Mouse (Mus musculus) embryo, embryonic 10 days (tissue): Measurements from ENCODE around the gene Lce1b.
"Not testable (repeated sequence)": the region's sequence is repeated elsewhere in the genome, so short reads cannot be mapped to it uniquely, and the experiment has no call there.

ENCODE experiments used
- DNase-seq: peaks from one replicate; pipeline ENCODE4 v3.0.0-alpha.2; 2015; ENCODE audit warnings: low spot score

Gene Lce1b

DNA sequence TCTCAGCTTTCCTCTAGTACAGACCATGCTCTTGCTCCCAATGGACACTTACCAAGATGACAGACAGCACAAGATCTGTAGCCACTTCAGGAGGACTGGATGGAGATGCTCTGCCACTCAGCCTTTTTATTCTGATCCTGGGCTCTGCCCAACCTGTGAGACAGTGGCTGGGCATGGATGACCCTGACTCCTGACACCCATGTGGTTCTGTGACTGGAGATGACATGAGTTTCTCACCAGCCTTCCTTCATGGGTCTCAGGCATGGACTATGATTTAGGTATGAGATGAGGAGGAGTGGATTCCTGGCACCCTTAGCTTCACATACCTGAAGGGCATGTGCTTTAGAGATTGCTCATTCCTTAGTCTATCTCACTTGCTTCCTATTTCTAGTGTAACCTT, at the start of gene Lce1b:
Gene Lce1b (minus strand): TSS at position 101 of the 400 bp plus-strand sequence.
- DNase-seq = no peak

DNA sequence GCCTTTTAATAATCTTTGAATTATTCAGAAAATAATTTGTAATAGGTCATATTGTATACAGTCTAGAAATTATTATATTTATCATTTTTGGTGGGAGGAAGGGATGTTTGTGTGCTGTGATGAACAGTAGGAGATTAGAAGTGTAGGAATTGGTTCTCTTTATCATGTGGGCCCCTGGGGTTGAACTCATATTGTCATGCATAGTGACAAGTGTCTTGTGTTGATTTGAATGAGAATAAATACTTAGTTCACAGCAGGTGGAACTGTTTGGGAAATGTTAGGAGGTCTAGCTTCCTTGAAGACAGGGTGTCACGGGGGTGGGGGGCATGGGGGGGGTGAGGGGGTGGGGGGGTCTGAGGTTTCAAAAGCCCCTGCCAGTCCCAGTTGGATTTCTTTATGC, 37.9 kb upstream of the Lce1b start:
- no peak for DNase-seq

DNA sequence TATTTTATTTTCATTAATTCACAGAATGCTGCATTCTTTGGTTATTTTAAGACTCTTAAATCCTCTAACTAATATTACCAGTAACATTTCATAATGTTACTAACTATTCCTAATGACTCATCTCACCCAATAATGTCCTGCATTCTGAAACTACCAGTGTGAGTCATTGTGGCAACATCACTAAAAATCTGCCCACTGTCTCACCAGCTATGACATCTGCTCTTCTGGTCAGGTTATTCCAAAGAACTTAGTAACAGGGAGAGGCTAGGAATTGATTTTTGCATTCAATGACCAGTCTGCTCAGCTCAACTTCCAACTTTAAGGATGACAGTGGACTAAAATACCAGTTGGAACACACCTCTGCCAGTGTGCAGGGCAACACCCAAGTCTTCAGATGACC, 35.0 kb upstream of the Lce1b start:
- DNase-seq = no peak

DNA sequence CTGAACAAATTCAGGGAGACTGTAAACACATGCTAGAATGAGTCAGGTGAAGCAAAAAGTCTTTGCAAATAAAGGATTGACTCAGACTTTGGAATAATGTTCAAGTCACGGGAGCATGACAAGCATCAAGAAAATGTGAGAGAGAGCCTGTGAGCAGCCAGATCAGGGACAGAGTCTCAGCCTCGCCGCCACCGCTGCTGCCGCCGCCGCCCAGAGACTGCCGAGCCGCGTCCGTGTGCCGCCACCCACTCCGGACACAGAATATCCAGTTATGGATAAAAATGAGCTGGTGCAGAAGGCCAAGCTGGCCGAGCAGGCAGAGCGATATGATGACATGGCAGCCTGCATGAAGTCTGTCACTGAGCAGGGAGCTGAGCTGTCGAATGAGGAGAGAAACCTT, 32.4 kb upstream of the Lce1b start:
- not testable (repeated sequence) for DNase-seq

DNA sequence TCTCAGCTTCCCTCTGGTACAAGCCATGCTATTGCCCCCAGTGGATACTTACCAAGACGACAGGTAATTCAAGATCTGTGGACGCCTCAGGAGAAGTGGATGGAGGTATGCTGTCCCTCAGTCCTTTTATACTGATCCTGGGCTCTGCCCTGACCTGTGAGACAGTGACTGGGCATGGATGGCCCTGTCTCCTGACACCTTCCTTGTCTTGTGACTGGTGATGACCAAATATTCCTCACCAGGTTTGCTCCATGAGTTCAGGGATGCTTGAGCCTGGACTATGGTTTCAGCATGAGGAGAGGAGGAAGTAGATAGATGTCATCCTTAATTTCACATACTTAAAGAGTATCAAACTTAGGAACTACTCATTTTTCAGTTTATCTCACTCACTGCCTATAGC, 30.4 kb upstream of the Lce1b start, which contains the start of gene Lce1d:
Gene Lce1d (minus strand): TSS at position 101 of the 400 bp plus-strand sequence.
- DNase-seq = no peak

DNA sequence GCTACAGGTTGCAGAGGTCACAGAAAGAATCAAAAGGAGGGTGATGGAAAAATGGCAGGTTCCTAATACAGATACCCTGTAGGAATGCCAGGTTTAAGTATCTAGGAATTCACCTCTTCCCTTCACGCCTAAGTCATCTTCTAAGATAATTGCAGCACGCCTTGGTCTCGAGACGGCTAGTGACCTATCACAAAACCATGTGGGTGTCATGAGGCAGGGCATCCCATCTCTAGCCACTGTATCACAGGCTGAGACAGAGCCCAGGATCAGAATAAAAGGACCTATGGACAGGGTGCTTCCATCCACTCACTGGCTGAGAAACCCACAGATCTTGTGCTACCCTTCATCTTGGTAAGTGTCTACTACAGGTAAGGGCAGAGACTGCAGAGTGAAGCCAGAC, 22.2 kb upstream of the Lce1b start, which contains the start of gene Lce1c:
Gene Lce1c (plus strand): TSS at position 301 of the 400 bp plus-strand sequence.
- no peak for DNase-seq

DNA sequence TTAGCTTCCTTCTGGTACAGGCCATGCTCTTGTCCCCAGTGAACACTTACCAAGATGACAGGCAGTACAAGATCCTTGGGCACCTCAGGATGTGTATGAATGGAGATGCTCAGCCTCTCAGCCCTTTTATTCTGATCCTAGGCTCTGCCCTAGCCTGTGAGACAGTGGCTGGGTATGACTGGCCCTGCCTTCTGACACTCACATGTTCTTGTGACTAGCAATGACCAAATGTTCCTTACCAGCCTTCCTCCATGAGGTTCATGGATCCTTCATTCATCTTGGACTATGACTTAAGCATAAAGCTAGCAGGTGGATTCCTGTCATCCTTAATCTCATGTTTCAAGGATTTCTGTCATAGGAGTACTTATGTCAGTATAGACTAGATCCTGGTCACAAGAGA, 13.5 kb upstream of the Lce1b start, which contains the start of gene Lce1a2:
Gene Lce1a2 (minus strand): TSS at position 101 of the 400 bp plus-strand sequence.
- DNase-seq = no peak

DNA sequence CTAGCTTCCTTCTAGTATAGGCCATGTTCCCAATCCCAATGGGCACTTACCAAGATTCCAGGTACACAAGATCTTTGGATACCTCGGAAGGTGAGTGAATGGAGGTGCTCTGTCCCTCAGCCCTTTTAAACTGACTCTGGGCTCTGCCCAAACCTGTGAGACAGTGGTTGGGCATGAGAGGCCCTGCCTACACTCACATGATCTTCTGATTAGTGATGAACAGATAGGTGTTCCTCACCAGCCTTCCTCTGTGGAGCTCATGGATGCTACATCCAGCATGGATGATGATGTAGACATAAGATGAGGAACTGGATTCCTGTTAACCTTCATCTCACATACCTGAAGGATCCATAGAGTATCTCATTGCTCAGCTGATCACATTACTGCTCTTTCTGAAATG, 8.5 kb downstream of the Lce1b start, which contains the start of gene Lce1a1:
Gene Lce1a1 (minus strand): TSS at position 101 of the 400 bp plus-strand sequence.
- no peak for DNase-seq

DNA sequence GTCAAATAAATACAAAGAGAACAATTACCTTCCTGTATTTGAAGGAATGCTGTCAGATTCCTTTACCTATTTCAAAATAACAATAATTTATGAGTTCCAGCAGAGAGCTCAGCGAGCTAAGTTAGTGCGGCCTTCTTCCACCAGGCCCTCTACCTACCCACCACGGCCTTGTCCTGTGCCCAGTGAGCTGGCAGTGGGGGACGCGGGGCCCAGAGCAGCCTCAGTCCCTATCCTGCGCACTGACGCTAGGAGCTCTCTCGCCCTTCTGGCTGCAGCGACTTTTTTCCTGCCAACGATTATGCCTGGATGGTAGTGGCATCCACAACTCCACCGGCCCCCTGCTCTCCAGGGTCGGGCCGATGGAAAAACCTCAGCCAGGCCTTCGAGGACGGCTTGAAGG, 16.9 kb downstream of the Lce1b start:
- DNase-seq = no peak

DNA sequence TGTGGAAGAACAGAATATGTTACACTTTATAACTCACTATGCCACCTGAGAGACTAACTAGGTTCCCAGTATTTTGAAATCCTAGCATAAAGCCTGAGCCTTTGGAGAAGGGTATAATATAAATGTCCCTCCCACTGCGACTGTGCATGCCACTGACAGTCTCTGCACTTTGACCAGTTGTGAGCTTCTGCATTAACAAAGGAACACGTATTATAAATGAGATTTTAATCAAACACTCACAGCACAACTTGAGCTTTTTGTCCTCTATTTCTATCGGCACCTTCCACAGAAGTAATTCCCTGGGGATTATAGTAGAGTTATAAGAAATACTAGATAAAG, 18.1 kb downstream of the Lce1b start:
- DNase-seq = no peak

DNA sequence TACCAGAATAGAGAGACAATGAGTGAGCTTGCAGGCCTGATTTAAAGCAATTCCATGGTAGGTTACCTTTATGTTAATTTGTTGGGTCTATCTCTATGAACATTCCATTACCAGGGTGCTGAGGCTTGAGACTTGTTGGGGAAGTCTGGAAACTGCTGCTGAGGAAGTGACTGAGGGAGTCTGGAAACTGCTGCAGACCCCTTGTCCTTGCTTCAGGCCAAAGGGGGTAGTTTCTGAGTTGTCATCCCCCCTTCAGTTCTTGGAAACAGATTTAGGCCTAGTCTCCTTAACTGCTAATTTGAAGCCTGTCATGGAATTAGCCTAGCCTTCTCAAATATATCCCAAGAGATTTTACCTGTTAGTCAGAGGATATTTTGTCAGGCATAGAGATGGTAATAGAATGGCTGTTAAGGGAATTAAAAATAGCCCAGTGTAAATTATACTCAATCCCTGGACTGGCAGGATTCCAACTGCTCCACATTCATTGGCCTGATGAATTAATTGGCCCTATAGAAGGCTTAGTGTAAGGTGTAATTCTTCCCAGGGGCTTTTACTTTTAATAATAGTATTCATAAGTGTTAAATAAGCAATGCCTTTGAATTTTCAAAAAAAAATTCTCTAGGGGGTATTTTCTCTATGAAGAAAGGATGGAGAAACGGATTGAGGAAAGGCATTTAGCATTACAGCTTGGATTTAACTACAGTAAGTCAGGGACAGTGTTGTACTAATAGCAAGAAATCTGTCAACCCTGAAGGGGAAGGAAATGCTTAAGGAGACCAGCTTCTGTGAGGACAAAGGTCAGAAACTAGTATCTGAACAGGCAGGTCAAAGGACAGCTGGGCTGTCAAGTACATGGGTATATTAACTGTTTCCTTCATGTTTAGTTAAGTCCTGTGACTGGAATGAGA, 18.7 kb downstream of the Lce1b start:
- no peak for DNase-seq

DNA sequence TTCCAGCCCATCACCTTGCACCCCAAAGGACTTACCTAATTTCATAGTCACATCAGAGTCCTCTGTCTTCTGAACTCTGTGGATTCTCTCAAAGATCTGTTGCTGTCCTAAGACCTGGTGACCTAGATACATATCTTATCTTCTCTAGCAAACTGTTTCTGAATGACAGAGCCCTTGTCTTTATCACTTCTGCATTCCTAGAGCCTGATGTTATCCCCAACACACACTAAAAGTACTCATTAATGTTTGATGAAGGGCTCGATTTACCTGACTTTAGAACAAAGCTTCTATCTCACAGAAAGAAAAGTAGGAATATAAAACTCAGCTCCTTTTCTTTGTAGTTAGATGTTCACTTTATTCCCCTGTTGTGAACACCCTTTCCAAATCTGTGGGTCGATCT, 35.2 kb downstream of the Lce1b start, which contains the start of gene Lce6a:
Gene Lce6a (minus strand): TSS at position 101 of the 400 bp plus-strand sequence.
- no peak for DNase-seq

DNA sequence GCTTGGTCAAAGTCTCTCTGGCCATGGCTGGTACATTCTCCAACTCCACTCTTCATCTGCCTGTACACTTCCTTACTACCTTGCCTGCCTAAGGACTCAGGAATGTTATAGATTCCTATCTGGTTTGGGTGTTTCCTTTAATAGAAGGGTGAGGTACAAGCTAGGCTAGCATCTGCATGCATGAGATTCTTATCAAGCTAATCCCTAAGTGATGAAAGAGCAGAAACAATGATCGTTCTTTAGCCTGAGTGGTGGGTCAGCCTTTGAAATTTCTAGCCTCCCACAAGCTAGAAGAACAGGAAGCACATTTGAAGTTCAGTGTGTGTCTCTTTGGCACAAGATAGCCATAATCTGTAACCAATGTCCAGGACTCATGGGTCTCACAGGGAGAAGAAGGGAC, 46.9 kb downstream of the Lce1b start:
- no peak for DNase-seq

DNA sequence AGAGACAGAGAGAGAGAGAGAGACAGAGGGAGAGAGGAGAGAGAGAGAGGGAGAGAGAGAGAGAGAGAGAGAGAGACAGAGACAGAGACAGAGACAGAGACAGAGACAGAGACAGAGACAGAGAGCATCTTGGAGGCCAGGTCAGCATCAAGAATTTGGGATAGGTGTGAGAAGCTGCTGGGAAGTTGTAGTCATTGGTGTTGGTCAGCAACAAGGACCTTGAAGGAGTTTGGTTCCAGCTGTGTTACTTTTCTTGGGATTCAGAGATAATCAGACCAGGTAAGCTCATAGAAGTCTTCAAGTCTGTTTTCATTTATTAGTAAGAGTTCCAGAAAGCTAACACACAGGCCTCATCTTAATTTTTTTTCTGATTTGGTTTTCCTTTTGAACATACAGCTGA, 49.3 kb downstream of the Lce1b start, which contains the start of gene 2210017I01Rik:
Gene 2210017I01Rik (minus strand): TSS at position 101 of the 400 bp plus-strand sequence.
- no peak for DNase-seq
